Mouse (Mus musculus) small intestine, adult 2 months (tissue): ENCODE data around the gene Rps26. TPM values are rescaled to one million over a fixed set of nuclear protein-coding genes. Genes with fewer than 3 reads are reported as not detected.

Experiments used
- H3K27ac ChIP-seq: fragments of 200-500 bp; 2 replicates; pipeline ENCODE4 v1.5.1; 2012; ENCODE audit warnings: low read depth, low read length, control low read depth, inconsistent platforms; ENCODE audit not compliant: insufficient read depth
- H3K27me3 ChIP-seq: fragments of 200-500 bp; 2 replicates; pipeline ENCODE4 v1.6.1; 2012; ENCODE audit warnings: mild to moderate bottlenecking, moderate library complexity, low read length, inconsistent platforms; ENCODE audit not compliant: control insufficient read depth, insufficient read depth
- H3K36me3 ChIP-seq: fragments of 200-500 bp; 2 replicates; pipeline ENCODE4 v1.6.1; 2012; ENCODE audit warnings: mild to moderate bottlenecking, low read length, control low read depth, inconsistent platforms; ENCODE audit not compliant: control insufficient read depth, insufficient read depth
- H3K4me1 ChIP-seq: fragments of 200-500 bp; 2 replicates; pipeline ENCODE4 v1.6.1; 2012; ENCODE audit warnings: low read length, inconsistent platforms, mixed read lengths; ENCODE audit not compliant: control insufficient read depth, insufficient read depth, insufficient read length
- H3K4me3 ChIP-seq: fragments of 200-500 bp; 2 replicates; pipeline ENCODE4 v1.5.1; 2012; ENCODE audit warnings: low read depth, mild to moderate bottlenecking, control low read depth, inconsistent platforms, low read length, moderate library complexity
- CTCF ChIP-seq: fragments of 200-500 bp; IDR thresholded peaks from 2 replicates; pipeline ENCODE4 v1.5.1; 2012; ENCODE audit warnings: low read depth, mild to moderate bottlenecking, control low read depth, inconsistent platforms, low read length, moderate library complexity, mixed read lengths; ENCODE audit not compliant: insufficient replicate concordance, insufficient read length; ENCODE audit errors: extremely low read depth
- POLR2A ChIP-seq: fragments of 200-500 bp; IDR thresholded peaks from 2 replicates; pipeline ENCODE4 v1.6.1; 2012; ENCODE audit warnings: low read depth, mild to moderate bottlenecking, control low read depth, inconsistent platforms, low read length, moderate library complexity
- WGBS: fragments of 180-500 bp; shearing (Covaris S2); methylation state at CpG from one replicate; pipeline ENCODE4 v1.1.7; 2018; 5-methylcytosine and 5-hydroxymethylcytosine counted together
- polyA plus RNA-seq: library from polyadenylated mRNA; depleted of rRNA; stranded (reverse); fragments of >200 nt; gene quantifications from 2 replicates; pipeline ENCODE4 v1.2.3, GENCODE M21; 2012

Gene Rps26
- polyA plus RNA-seq, 1 experiment, result 930 TPM

DNA sequence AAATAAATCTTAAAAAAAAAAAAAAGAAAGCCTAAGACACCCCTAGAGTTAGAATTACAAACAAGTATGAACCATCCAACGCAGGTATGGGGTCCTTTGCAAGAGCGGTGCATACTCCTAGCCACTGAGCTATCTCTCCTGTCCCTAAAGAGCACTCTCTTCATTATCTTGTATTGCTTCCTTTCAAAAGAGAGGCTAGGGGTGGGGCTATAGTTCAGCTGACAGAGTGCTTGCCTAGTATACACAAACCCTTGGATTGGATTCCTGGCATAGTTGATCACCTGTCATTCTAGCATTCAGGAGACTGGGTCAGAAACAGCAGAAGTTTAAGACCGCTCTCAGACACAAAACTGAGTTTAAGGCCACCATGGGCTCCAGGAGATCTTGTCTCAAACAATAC lies 28.7 kb upstream of the Rps26 start:
- Histone ChIP-seq H3K27me3 (no peaks in the 10 kb centered on the region), H3K36me3 (no peaks in the 10 kb centered on the region), H3K27ac (no peak overlapping the region), H3K4me3 (no peak overlapping the region), H3K4me1 (no peaks in the 10 kb centered on the region)
- TF ChIP-seq POLR2A (no peak), CTCF (no peak)
- 62% methylated on average over 3 of the region's 3 CpGs for WGBS

DNA sequence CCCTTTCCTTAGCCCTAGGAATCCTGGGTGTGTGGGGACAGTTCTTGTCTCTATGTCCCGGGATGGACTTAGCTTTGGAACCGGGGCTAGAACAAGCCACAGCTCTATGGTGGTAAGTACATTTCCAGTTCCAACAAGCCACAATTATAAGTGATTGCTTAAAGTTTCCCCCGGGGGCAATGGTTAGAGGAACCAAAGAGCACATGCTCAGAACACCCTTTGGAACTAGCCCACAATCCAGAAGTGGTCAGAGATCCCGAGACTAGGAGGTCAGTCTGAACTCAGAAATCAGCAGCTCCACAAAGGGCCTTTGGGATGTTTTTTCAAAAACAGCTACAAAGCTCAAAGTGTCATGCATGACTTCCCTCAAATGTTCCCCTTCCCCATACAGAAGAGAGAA lies 27.3 kb upstream of the Rps26 start:
- no peak overlapping the region for H3K4me3 ChIP-seq
- WGBS, result 71% methylated on average over 4 of the region's 4 CpGs

DNA sequence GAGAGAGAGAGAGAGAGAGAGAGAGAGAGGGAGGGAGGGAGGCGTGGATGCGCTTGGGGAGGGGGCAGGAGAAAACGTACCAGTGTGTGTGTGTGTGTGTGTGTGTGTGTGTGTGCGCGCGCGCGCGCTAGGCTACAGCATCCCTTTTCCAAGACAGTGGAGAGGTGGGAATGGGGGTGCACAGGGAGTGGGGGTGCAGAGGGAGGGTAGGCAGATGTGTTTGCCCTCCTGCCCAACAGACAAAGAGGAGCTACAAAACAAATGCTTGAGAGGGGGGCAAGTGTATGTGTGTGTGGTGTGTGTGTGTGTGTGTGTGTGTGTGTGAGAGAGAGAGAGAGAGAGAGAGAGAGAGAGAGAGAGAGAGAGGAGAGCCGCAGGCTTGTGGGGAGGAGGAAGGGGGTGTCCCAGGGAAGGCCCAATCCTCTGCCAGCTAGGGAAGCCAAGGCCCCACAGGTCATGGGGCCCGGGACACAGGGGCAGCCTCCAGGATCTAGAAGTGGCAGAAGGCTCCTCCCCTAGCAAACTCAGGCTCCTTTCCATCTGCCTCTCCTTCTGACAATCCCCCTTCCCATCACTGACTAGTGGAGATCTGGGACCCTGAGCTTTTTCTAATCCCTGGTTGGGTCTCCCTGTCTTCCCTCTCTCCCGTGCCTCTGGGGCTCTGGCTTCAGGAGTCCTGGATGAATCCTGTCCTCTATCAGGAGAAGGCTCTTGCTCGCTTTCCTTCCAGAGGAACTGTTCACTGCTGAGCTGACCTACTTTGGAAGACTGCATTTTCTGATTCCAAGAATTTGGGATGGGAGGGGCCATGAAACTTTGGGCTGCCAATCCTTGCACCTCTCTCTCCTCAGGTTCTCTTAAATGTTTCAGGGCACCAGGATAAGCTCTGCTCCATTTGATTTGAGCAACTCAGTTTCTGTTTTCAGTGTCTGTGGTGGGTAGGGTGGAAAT lies 19.9 kb upstream of the Rps26 start:
- 26% methylated on average over 13 of the region's 13 CpGs for WGBS
- Histone ChIP-seq H3K4me1 (peaks cover 4% of the 10 kb centered on the region; the same call in 1 of the 2 replicates), H3K36me3 (no peaks in the 10 kb centered on the region), H3K27ac (no peak overlapping the region), H3K27me3 (peaks cover 9% of the 10 kb centered on the region; the same call in 1 of the 2 replicates), H3K4me3 (peak overlapping the region; percentile 73)
- no peak for TF ChIP-seq POLR2A
- no peak for TF ChIP-seq CTCF

More for the DNA sequence above, 27.3 kb upstream of the Rps26 start:
- H3K27ac ChIP-seq, result no peak overlapping the region
- no peaks in the 10 kb centered on the region for H3K4me1 ChIP-seq
- TF ChIP-seq CTCF (no peak), POLR2A (no peak)
- H3K36me3 ChIP-seq, result no peaks in the 10 kb centered on the region
- H3K27me3 ChIP-seq, result no peaks in the 10 kb centered on the region

DNA sequence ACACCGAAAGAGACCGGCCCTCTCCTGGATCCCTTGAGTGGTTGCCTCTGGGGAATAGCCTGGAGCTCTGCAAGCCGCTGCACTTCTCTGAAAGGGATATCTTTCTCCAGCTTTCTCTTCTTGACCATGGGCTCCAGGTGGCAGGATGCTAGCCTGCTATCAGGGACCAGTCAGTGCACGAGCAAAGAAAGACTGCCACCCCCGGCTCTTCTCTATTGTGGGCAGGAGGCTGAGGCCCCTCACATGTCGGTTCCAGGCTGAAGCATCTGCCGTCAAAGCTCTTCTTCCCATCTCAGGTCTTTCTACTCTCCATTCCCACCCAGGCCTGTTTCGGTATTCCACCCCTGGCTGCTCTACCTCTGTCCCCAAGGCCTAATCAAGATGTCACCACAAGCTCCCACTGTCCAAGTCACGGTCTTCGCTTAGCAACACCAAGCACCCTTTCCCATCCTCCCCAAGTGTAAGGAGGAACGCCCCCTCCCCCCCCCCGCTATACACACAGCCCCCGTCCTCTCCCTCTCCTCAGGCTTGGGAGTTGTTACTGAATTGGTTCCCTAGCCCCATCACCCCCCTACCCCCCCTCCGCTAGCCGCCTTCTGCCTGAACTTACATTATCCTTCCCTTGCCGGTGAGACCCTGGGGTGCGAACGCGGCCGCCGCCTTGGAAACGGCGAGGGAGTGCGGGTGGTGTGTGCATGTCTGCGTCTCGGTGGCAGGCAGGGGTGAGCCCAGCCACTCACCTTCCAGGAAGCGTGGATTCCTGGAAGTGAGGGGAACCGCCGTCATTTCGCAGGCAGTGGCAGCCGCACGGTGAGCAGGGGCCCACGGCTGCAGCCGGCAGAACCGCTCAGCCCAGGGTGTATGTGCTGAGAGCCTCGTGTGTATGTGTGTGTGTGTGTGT lies 18.8 kb upstream of the Rps26 start, which contains the start of gene Ikzf4:
Ikzf4 (minus strand) TSS at position 881 of the 901 bp plus-strand sequence.
- no peak for TF ChIP-seq CTCF
- TF ChIP-seq POLR2A, result no peak
- Histone ChIP-seq H3K4me1 (peaks cover 4% of the 10 kb centered on the region; the same call in 1 of the 2 replicates), H3K4me3 (peak within 1 kb of the TSS; percentile 73), H3K27me3 (peaks cover 9% of the 10 kb centered on the region; the same call in 1 of the 2 replicates), H3K27ac (no peak within 1 kb of the TSS; the same call in 1 of the 2 replicates), H3K36me3 (no peaks in the 10 kb centered on the region)
- WGBS, result 21% methylated on average over 35 of the region's 36 CpGs

DNA sequence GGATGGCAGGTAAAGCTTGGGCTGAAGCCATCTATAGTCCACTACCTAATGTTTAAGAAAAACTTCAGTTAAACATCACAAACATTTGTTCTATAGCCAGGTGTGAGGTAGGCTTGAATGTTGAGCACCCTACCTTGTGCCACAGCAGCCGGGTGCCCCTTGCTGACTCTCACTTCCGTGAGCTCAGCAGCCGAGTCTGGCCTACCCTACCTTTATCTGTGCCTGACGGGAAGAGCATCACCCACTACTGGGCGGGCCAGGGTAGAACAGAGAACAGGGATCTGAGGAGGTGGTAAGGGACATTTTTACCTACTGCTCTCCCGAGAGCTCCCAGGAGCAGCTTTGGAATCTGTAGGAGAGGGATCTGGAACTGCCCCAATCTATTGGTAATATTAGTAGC lies 16.2 kb upstream of the Rps26 start:
- Histone ChIP-seq H3K4me3 (no peak overlapping the region), H3K27me3 (peaks cover 9% of the 10 kb centered on the region; the same call in 1 of the 2 replicates), H3K27ac (no peak overlapping the region), H3K36me3 (no peaks in the 10 kb centered on the region), H3K4me1 (peaks cover 4% of the 10 kb centered on the region; the same call in 1 of the 2 replicates)
- TF ChIP-seq POLR2A (no peak), CTCF (no peak)
- WGBS, result 84% methylated on average over 6 of the region's 6 CpGs

DNA sequence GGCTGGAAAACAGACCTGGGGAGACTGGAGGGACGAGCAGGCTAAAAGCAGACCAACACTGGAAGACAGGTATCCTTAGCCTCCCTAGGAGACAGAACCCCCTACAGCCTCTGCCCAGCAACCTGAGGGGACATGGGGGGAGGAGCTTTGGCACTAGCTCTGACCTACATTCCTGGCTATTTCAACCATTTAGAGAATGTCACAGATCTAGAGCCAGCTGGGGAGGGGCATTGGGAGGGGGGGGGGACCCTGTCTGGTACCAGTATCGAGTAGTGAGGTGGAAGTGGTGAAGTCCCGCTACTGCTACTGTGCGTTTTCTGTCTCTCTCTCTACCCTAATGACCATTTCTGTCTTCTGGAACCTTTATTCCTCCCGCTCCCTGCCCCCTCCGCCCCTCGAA lies 15.3 kb upstream of the Rps26 start:
- WGBS, result 80% methylated on average over 7 of the region's 7 CpGs
- TF ChIP-seq CTCF (no peak), POLR2A (no peak)
- peaks cover 9% of the 10 kb centered on the region; the same call in 1 of the 2 replicates for H3K27me3 ChIP-seq
- H3K4me1 ChIP-seq, result peaks cover 4% of the 10 kb centered on the region; the same call in 1 of the 2 replicates
- no peak overlapping the region for H3K27ac ChIP-seq
- no peak overlapping the region for H3K4me3 ChIP-seq
- H3K36me3 ChIP-seq, result no peaks in the 10 kb centered on the region
